Mouse (Mus musculus): ENCODE results near the gene Pphln1. TPM values are rescaled to one million over a fixed set of nuclear protein-coding genes. Genes with fewer than 3 reads are reported as not detected.

Pphln1 gene
- polyA plus RNA-seq, 1 experiment from 2014 or later = 28.5 TPM

DNA sequence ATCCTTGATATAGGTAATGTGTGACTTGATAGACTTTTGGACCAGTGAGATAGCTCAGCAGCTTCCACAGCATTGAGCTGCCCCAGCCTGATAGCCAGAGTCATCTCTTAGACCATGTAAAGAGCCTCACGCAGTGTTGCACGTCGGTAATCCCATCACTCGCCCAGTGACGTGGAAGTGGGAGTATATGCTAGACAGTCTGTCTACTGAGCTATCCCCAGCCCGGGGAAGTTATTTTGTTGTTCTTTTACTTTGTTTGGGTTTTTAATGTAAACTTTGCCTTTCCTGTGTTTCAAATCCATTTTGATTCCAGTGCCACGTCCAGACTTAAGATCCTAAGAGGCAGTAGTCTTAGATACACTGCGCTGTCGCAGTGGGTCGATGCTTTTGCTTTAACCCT lies 83.0 kb downstream of the Pphln1 start:
- Histone ChIP-seq H3K36me3 (ENCODE audit: control insufficient read depth, insufficient read depth, low read length) (no peaks in the 10 kb centered on the region), H3K4me1 (ENCODE audit: control insufficient read depth in 2 of 2, insufficient read depth in 2 of 2, low read length in 2 of 2) (no peaks in the 10 kb centered on the region), H3K9me3 (ENCODE audit: control insufficient read depth, low read length) (no peaks in the 10 kb centered on the region), H3K4me3 (ENCODE audit: control insufficient read depth in 1 of 2, insufficient read depth in 1 of 2, low read depth in 1 of 2, low read length in 2 of 2) (no peak overlapping the region), H3K4me2 (ENCODE audit: low read length) (no peak overlapping the region), H3K27me3 (ENCODE audit: control insufficient read depth, insufficient read depth, low read length) (no peaks in the 10 kb centered on the region), H3K27ac (replicated peaks in 1 of 2; ENCODE audit: control insufficient read depth in 1 of 2, insufficient read depth in 1 of 2, low read depth in 2 of 2, low read length in 2 of 2) (no peak overlapping the region), H3K9ac (ENCODE audit: low read length) (no peak overlapping the region)
- WGBS = 88% methylated on average over 10 of the region's 10 CpGs
- ATAC-seq (ENCODE audit: insufficient number of reproducible peaks, insufficient read depth, low FRiP score, low read depth) = no peak

DNA sequence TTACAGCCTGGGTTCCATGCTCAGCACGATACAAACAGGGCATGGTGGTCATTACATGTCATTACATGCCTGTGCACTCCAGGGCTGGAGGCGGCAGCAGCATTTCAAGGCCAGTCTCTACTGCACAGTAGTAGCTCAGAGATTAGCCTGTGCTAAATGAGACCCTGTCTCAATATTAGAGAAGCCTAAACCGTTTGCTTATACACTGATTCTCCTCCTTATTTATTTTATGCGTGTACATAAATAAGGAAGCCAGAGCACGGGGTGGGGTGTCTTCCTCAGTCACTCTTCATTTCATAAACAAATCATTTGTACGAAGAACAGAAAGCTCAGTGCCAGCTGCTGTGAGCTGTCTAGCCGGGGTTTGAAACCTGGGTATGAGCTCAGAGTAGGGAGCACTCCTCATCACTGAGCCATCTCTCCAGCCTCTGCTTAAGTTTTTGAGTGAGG lies 86.1 kb downstream of the Pphln1 start:
- Histone ChIP-seq H3K27ac (replicated peaks in 1 of 2; ENCODE audit: control insufficient read depth in 1 of 2, insufficient read depth in 1 of 2, low read depth in 2 of 2, low read length in 2 of 2) (no peak overlapping the region), H3K9me3 (ENCODE audit: control insufficient read depth, low read length) (no peaks in the 10 kb centered on the region; the same call in 1 of the 2 replicates), H3K4me3 (ENCODE audit: control insufficient read depth in 1 of 2, insufficient read depth in 1 of 2, low read depth in 1 of 2, low read length in 2 of 2) (no peak overlapping the region), H3K9ac (ENCODE audit: low read length) (no peak overlapping the region), H3K4me2 (ENCODE audit: low read length) (no peak overlapping the region), H3K36me3 (ENCODE audit: control insufficient read depth, insufficient read depth, low read length) (no peaks in the 10 kb centered on the region), H3K4me1 (ENCODE audit: control insufficient read depth in 2 of 2, insufficient read depth in 2 of 2, low read length in 2 of 2) (no peaks in the 10 kb centered on the region), H3K27me3 (ENCODE audit: control insufficient read depth, insufficient read depth, low read length) (no peaks in the 10 kb centered on the region)
- no peak for ATAC-seq (ENCODE audit: insufficient number of reproducible peaks, insufficient read depth, low FRiP score, low read depth)
- WGBS = 80% methylated on average over 7 of the region's 7 CpGs

DNA sequence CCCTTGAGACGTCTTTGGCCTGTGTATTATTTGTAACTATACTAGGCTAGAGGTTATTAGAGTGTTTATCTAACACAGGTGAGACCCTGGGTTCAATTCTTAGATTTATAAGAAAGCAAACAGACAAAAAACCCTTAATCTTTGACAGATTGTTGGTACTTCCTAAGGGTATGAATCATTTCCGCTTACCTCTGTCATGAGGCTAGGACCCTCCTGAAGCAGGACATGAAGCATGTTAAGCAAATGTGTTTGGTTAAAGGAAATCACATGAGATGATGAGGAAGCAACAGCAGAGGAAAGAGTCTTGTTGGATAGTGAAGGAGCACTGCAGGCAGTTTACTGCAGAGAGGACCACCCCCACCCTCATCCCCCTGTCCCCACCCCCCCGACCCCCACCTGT lies 87.1 kb downstream of the Pphln1 start:
- Histone ChIP-seq H3K9ac (ENCODE audit: low read length) (no peak overlapping the region), H3K4me3 (ENCODE audit: control insufficient read depth in 1 of 2, insufficient read depth in 1 of 2, low read depth in 1 of 2, low read length in 2 of 2) (no peak overlapping the region), H3K27ac (replicated peaks in 1 of 2; ENCODE audit: control insufficient read depth in 1 of 2, insufficient read depth in 1 of 2, low read depth in 2 of 2, low read length in 2 of 2) (no peak overlapping the region), H3K36me3 (ENCODE audit: control insufficient read depth, insufficient read depth, low read length) (no peaks in the 10 kb centered on the region), H3K27me3 (ENCODE audit: control insufficient read depth, insufficient read depth, low read length) (no peaks in the 10 kb centered on the region), H3K4me2 (ENCODE audit: low read length) (no peak overlapping the region), H3K4me1 (ENCODE audit: control insufficient read depth in 2 of 2, insufficient read depth in 2 of 2, low read length in 2 of 2) (no peaks in the 10 kb centered on the region), H3K9me3 (ENCODE audit: control insufficient read depth, low read length) (no peaks in the 10 kb centered on the region; the same call in 1 of the 2 replicates)
- ATAC-seq (ENCODE audit: insufficient number of reproducible peaks, insufficient read depth, low FRiP score, low read depth) = no peak
- 74% methylated on average over 3 of the region's 3 CpGs for WGBS

DNA sequence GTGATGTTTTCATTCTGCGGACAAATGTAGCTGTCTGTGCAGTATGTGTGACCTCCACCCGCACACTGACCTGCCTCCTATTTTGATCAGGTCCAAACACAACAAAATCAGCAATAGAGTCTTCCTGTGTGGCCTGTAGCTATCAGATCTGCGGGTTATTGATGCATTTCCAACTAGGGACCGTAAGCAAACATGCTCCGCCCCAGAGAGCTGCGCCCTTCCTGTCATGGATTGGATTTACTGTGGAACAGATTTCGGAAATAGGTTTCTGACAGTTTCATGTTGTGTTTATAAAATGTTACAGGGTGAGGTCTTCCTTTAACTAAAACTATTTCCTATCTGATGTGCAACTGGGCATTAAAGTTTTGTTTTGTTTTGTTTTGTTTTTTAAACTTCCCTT lies 87.9 kb downstream of the Pphln1 start:
- H3K36me3 ChIP-seq (ENCODE audit: control insufficient read depth, insufficient read depth, low read length) = no peaks in the 10 kb centered on the region
- no peak for ATAC-seq (ENCODE audit: insufficient number of reproducible peaks, insufficient read depth, low FRiP score, low read depth)
- H3K9ac ChIP-seq (ENCODE audit: low read length) = no peak overlapping the region
- H3K4me1 ChIP-seq (ENCODE audit: control insufficient read depth in 2 of 2, insufficient read depth in 2 of 2, low read length in 2 of 2) = no peaks in the 10 kb centered on the region
- H3K27me3 ChIP-seq (ENCODE audit: control insufficient read depth, insufficient read depth, low read length) = no peaks in the 10 kb centered on the region
- H3K4me2 ChIP-seq (ENCODE audit: low read length) = no peak overlapping the region
- WGBS = 78% methylated on average over 7 of the region's 7 CpGs
- no peaks in the 10 kb centered on the region; the same call in 1 of the 2 replicates for H3K9me3 ChIP-seq (ENCODE audit: control insufficient read depth, low read length)
- no peak overlapping the region for H3K27ac ChIP-seq (replicated peaks in 1 of 2; ENCODE audit: control insufficient read depth in 1 of 2, insufficient read depth in 1 of 2, low read depth in 2 of 2, low read length in 2 of 2)
- no peak overlapping the region for H3K4me3 ChIP-seq (ENCODE audit: control insufficient read depth in 1 of 2, insufficient read depth in 1 of 2, low read depth in 1 of 2, low read length in 2 of 2)

DNA sequence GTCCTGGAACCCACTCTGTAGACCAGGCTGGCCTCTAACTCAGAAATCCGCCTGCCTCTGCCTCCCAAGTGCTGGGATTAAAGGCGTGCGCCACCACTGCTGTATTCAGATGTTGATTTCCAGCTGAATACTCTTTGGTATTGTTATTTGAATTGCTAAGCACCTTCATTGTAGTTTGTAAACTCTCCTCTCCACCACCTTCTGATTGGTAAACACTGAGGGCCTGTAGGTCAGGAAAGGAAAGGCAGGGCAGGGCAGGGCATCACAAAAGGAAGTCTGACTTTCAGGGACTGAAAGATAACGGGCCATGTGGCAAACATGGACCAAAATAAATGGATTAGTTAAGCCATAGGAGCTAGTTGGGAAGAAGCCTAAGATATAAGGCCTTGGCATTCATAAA lies 91.4 kb downstream of the Pphln1 start:
- WGBS = 87% methylated on average over 4 of the region's 4 CpGs
- H3K9me3 ChIP-seq (ENCODE audit: control insufficient read depth, low read length) = no peaks in the 10 kb centered on the region; the same call in 1 of the 2 replicates
- H3K4me2 ChIP-seq (ENCODE audit: low read length) = no peak overlapping the region
- no peak overlapping the region for H3K27ac ChIP-seq (replicated peaks in 1 of 2; ENCODE audit: control insufficient read depth in 1 of 2, insufficient read depth in 1 of 2, low read depth in 2 of 2, low read length in 2 of 2)
- H3K27me3 ChIP-seq (ENCODE audit: control insufficient read depth, insufficient read depth, low read length) = no peaks in the 10 kb centered on the region
- no peaks in the 10 kb centered on the region for H3K36me3 ChIP-seq (ENCODE audit: control insufficient read depth, insufficient read depth, low read length)
- no peak overlapping the region for H3K9ac ChIP-seq (ENCODE audit: low read length)
- H3K4me3 ChIP-seq (ENCODE audit: control insufficient read depth in 1 of 2, insufficient read depth in 1 of 2, low read depth in 1 of 2, low read length in 2 of 2) = no peak overlapping the region
- H3K4me1 ChIP-seq (ENCODE audit: control insufficient read depth in 2 of 2, insufficient read depth in 2 of 2, low read length in 2 of 2) = no peaks in the 10 kb centered on the region
- ATAC-seq (ENCODE audit: insufficient number of reproducible peaks, insufficient read depth, low FRiP score, low read depth) = no peak

DNA sequence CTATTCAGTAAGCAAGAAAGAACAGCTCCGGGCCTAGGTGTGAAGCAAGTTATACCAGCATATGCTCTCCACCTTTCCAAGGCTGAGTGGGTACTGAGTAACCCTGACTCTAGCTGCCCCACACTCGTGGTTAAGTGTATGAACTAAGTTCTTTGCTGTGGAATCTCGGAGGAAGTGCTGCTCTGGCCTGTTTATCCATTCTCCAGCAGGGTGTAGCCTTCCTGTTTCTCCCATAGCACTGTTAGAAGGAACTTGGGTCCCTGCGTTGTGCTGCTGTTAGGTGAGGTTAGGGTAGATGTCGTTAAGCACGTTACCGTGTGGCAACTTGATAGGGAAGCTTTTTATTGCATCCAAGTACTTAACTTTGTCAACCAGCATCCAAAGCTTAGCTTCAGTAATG lies 96.5 kb downstream of the Pphln1 start:
- H3K9ac ChIP-seq (ENCODE audit: low read length) = no peak overlapping the region
- H3K27ac ChIP-seq (replicated peaks in 1 of 2; ENCODE audit: control insufficient read depth in 1 of 2, insufficient read depth in 1 of 2, low read depth in 2 of 2, low read length in 2 of 2) = no peak overlapping the region
- 72% methylated on average over 7 of the region's 7 CpGs for WGBS
- no peaks in the 10 kb centered on the region for H3K9me3 ChIP-seq (ENCODE audit: control insufficient read depth, low read length)
- no peak for ATAC-seq (ENCODE audit: insufficient number of reproducible peaks, insufficient read depth, low FRiP score, low read depth)
- no peak overlapping the region for H3K4me2 ChIP-seq (ENCODE audit: low read length)
- no peak overlapping the region for H3K4me3 ChIP-seq (ENCODE audit: control insufficient read depth in 1 of 2, insufficient read depth in 1 of 2, low read depth in 1 of 2, low read length in 2 of 2)
- no peaks in the 10 kb centered on the region for H3K27me3 ChIP-seq (ENCODE audit: control insufficient read depth, insufficient read depth, low read length)
- no peaks in the 10 kb centered on the region for H3K4me1 ChIP-seq (ENCODE audit: control insufficient read depth in 2 of 2, insufficient read depth in 2 of 2, low read length in 2 of 2)
- peaks cover 22% of the 10 kb centered on the region for H3K36me3 ChIP-seq (ENCODE audit: control insufficient read depth, insufficient read depth, low read length)

DNA sequence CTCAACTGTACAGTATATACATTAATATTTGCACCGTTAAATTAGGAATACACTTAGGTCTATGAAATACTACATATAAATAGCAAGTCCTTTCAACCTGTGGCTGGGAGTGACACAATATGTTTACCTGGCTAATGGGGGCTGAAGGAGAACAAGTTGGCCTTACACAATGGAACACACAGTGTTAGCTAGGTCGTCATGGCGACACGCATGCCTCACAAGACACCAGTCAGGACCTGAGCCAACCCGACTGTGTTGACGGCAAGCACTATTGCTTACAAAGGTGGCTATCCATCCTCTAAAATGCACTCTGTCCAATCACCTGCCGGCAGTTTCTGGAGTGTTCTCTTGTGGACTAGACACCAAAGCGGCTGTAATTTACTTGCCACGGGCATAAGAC lies 101.7 kb downstream of the Pphln1 start:
- H3K4me1 ChIP-seq (ENCODE audit: control insufficient read depth in 2 of 2, insufficient read depth in 2 of 2, low read length in 2 of 2) = no peaks in the 10 kb centered on the region
- no peaks in the 10 kb centered on the region for H3K9me3 ChIP-seq (ENCODE audit: control insufficient read depth, low read length)
- H3K4me3 ChIP-seq (ENCODE audit: control insufficient read depth in 1 of 2, insufficient read depth in 1 of 2, low read depth in 1 of 2, low read length in 2 of 2) = no peak overlapping the region
- ATAC-seq (ENCODE audit: insufficient number of reproducible peaks, insufficient read depth, low FRiP score, low read depth) = no peak
- no peak overlapping the region for H3K27ac ChIP-seq (replicated peaks in 1 of 2; ENCODE audit: control insufficient read depth in 1 of 2, insufficient read depth in 1 of 2, low read depth in 2 of 2, low read length in 2 of 2)
- H3K27me3 ChIP-seq (ENCODE audit: control insufficient read depth, insufficient read depth, low read length) = no peaks in the 10 kb centered on the region
- WGBS = 79% methylated on average over 9 of the region's 9 CpGs
- no peak overlapping the region for H3K9ac ChIP-seq (ENCODE audit: low read length)
- H3K36me3 ChIP-seq (ENCODE audit: control insufficient read depth, insufficient read depth, low read length) = peaks cover 74% of the 10 kb centered on the region
- H3K4me2 ChIP-seq (ENCODE audit: low read length) = no peak overlapping the region

DNA sequence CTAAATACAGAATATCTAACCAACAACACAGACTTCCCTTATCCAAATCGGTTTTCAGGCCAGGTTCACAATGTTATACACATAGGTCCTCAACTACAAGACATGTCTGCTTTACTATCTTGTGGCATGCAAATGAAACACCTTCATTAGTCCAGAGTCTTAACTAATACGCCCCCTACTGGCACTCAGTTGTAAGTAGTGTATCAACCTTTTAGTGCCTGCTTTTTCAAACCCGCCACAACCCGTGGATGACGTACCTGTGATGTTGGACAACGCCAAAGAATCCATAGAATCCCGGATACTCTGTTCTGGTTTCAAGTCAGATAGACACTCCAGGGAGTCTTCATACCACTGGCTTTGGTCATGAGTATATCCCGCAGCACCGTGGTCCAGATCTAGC lies 104.6 kb downstream of the Pphln1 start:
- Histone ChIP-seq H3K27ac (replicated peaks in 1 of 2; ENCODE audit: control insufficient read depth in 1 of 2, insufficient read depth in 1 of 2, low read depth in 2 of 2, low read length in 2 of 2) (no peak overlapping the region), H3K4me3 (ENCODE audit: control insufficient read depth in 1 of 2, insufficient read depth in 1 of 2, low read depth in 1 of 2, low read length in 2 of 2) (no peak overlapping the region), H3K9ac (ENCODE audit: low read length) (no peak overlapping the region), H3K36me3 (ENCODE audit: control insufficient read depth, insufficient read depth, low read length) (peaks cover 100% of the 10 kb centered on the region), H3K9me3 (ENCODE audit: control insufficient read depth, low read length) (no peaks in the 10 kb centered on the region), H3K4me2 (ENCODE audit: low read length) (no peak overlapping the region), H3K27me3 (ENCODE audit: control insufficient read depth, insufficient read depth, low read length) (no peaks in the 10 kb centered on the region), H3K4me1 (ENCODE audit: control insufficient read depth in 2 of 2, insufficient read depth in 2 of 2, low read length in 2 of 2) (no peaks in the 10 kb centered on the region)
- no peak for ATAC-seq (ENCODE audit: insufficient number of reproducible peaks, insufficient read depth, low FRiP score, low read depth)
- WGBS = 91% methylated on average over 9 of the region's 9 CpGs

Data from heart, embryonic 14.5 days (tissue).